Mouse (Mus musculus) layer of hippocampus, postnatal 10 days (tissue): ENCODE results near the gene Hhex. TPM values are rescaled to one million over a fixed set of nuclear protein-coding genes. Genes with fewer than 3 reads are reported as not detected.

Experiments
- DNase-seq, 2 experiments: peaks; one replicate each; pipeline ENCODE4 v3.0.0; 2021; ENCODE audit warnings: low spot score in 2 of 2
- total RNA-seq, 2 experiments: library from RNA; stranded (reverse); gene quantifications; 2 replicates each; pipeline ENCODE4 v1.2.3; 2021

The Hhex gene
- total RNA-seq, 2 experiments from 2014 or later: 2.3 to 3.5 TPM

DNA sequence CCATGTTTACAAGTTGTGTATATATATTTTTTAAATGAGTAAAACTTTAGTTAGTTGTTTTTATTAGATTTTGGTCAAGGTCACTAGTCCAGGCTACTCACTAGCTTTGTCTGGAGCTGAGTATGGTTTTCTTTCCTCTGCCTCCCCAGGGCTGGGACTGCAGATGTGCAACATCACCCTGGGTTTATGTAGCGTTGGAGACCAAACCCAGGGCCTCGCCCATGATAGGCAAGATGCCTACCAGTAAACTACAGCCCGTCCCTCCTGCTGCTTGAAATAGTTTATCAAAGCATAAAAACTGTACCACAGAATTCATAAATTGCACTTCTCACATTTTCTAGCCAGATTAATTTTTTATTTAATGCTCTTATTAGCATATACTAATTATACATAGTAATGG lies 14.6 kb downstream of the Hhex start:
- no peak for DNase-seq

DNA sequence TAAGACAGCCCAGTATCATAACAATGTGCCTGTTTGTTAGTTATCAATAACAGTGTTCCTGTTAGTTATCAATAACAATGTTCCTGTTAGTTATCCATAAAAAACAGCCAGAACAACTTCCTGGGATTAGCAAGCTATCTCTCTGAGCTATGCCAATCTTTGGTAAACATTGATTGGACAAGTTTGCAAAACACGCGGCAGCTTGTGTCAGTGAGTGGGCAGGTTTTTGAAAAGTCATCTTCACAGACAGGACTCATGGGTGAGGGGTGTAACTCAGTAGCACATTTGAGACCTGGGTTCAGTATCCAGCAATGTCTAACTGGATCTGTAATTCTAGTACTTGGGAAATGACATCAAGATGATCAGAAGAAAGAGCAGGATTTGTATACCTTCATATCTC lies 20.9 kb downstream of the Hhex start:
- no peak for DNase-seq

DNA sequence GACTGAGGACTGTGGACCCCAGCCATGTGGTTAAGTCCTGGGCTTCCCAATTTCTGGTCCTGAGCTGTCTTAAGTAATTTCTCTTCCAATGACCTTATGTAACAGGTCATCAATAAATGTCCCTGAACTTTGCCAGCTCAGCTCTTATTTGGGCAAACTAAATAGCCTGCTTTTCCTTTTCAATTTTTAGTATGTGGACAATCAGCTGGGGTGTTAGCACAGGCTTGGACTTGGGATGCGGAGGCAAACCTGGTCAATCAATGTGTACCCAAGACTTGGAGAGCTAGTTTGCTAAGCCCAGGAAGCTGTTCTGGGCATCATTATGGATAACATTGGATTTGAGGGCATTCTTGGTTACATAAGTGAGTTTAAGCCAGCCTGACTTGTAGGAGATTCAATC lies 21.4 kb downstream of the Hhex start:
- no peak for DNase-seq

DNA sequence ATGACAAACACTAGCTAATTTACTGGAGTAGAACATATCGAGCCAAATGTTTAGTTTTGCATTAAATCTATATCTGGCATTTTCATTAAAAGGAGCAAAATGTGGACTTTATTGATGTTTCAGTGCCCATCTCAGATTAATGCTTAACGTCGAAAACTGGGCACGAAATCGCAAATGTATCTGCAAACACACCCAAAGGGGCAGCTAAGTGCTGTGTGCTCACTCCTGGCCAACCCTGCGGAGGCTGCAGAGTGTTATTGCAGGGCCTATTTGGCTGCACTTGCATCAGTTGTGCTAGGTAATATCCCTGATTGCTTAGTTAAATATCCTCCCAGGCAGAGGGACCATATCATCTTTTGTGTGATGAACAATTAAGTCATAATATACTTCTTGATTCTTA lies 23.4 kb downstream of the Hhex start:
- DNase-seq: no peak

DNA sequence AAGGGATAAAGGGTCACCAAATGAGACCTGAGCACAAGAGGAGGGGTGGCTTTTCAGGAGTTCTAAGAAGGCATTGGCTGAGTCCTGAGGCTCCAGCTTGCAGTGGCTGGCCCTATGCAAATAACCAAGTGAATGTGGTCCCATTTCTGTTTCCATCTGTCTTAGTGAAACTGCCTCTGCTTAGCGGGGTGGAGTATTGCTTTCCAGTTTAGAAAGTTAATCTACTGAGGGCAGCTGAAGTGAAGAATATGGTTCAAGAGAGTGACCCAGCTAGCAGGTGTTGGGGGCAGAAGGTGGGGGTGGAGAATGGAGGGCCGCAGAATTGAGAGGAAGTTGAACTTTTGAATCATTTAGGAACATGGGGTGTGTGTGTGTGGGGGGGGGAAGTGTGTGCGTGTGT lies 31.8 kb downstream of the Hhex start:
- DNase-seq: no peak

DNA sequence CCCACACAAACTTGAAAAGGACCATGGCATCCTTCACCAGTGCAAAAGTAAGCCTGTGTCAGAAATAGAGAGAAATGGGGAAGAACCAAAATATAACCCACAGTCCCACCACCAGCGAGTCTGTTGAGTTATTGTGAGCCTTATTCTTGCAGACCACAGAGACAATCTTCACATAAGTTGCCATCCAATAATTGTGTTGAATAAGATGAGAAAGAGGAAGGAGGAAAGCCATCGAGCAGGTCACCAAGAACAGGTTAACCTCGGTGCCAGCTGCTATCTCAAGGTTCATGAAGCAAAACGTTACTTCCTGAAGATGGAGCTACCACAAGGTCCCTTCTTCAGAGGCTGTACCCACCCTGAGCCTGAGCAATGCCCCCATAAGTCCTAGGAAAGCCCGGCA lies 32.4 kb downstream of the Hhex start:
- DNase-seq: no peak

DNA sequence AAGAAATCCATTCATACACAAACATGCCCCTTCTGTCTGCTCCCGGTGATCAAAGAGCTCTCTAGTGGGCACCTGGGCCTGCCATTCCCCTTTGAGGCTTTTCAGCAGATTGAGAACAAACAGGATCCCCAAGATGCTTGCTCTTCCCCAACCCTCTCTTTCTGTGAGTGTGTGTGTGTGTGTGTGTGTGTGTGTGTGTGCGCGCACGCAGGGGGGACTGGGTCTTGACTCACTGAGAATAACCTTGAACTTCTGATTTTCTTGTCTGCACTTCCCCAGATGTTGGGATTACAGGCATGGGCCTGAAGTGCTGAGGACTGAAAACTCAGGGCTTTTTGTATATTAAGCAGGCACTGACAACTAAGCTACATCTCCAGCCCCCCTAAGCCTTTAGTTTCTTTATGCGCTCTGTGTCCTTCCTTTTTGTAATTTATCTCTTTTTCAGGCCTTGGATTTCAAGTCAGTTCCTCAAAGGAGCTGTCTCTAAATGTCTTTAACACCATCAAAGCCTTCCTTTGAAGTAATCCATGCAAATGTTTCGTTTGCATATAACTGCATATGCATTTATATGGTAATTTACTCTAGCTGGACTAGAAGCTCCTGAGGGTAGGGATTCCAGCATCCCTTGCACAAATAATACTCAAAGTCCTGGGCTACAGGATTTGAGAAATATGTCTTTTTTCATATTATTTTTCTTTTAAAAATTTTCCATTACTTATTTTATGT lies 34.4 kb downstream of the Hhex start:
- no peak for DNase-seq

DNA sequence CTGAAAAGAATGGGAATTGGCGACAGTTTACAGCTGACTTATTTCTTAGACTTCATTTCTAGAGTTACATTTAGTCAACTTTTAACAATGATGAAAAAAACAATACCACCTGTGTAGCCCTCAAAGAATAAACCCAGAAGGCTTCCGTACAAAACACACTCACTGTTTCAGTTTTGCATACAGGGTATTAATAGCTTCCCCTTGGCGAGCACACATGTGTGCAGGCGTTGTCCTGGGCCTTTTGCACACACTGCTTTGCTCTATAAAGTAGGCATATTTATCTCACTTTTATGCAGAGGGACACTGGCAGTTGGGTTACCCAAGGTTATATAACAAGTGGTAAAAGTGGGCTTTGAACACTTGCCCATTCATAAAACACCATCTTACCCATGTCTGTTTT lies 37.1 kb downstream of the Hhex start:
- DNase-seq: no peak

DNA sequence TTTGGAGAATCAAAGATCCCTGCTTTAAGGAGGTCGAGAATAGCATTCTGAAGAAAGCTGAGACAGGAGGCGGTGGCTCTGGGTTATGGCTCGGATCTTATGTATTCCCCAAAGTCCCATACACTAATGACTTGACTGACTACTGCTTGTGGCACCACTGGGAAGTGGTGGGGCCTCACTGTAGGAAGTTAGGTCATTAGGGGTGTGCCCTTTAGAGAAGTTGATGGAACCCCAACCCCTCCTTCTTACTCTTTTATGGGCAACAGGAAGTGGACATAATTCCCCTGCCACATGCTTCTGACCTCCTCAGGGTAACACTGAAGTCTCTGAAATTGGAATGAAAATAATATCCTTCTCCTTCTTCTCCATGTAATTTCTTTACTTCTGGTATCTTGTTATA lies 38.0 kb downstream of the Hhex start:
- DNase-seq: no peak

DNA sequence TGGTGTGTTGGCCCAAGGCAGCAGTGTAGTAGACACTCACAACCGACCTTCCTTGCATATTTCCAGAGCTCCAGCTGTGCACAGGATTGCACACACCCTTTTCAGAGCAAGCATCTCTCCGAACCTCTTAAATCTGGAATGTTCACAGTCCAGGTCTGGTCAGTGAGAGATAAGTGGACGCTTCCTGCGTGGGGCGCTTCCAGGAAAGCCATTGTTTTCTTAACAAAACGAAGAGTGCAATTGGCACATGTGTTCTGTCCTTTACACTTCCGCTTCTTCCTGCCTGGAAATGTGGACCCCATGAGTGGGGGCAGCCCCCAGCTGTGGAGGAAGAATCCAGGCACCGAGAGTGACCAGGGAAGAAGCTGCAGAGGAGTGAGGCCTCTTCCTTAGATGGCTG lies 47.1 kb downstream of the Hhex start:
- no peak for DNase-seq

DNA sequence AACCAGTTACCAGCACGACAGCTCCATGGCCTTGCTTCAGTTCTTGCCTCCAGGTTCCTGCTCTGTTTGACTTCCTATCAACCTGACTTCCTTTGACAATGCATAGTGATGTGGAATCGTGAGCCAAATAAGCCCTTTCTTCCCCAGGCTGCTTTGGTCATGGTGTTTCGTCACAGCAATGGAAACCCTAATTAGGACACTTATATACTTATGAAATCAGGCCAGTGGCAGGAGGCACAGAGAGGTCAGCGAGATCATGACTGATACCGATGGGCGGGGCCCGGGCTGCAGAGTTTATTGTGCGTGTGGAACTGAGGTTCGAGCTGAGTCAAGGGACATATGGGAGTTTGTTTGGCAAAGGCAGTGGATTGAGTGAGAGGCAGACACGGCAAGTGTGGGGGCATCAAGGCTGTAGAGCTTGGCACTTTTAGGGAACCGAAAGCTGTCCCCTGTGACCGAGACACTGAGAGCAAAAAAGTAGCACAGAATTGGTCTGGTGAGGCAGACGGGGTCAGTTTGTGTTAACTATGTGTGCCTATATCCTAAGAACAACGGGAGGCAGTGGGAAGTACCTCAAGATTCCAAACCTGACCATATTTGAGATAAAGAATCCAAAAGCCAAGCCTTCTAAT lies 48.1 kb downstream of the Hhex start:
- DNase-seq: no peak

DNA sequence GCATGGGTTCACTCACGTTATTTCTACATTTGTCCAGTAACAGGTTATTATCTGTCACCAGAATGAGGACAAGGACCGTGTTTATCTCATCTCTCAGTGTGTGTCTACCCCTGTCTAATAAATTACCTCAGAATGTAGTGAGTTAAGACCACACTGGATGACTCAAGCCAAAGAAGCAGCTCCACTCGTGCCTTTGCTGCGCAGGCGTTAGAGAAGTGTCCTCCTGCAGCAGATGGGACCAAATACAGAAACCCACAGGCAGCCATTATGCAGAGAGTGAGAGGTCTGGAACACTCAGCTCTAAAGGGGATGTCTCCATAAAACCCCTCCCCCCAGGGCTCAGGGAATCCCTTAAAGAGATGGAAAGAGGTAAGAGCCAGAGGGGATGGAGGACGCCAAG lies 50.2 kb downstream of the Hhex start:
- DNase-seq: no peak

DNA sequence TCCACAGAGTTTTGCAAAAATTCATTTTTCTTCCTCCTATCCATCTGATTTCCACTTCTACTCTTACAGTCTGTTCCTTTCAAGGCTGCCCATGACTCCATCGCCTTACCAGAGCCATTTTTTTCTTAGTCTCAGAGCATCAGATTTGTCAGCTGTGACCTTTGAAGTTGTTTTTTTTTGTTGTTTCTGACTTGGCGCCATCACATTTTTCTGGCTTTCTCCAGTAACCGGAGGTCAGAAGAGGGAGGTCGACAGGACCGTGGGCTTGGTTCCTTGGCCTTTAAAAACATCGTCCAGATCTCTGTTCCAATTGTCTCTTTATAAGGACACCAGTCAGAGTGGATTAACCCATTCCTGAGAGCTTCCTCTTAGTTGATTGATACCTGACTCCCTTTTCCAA lies 52.2 kb downstream of the Hhex start:
- DNase-seq: no peak

DNA sequence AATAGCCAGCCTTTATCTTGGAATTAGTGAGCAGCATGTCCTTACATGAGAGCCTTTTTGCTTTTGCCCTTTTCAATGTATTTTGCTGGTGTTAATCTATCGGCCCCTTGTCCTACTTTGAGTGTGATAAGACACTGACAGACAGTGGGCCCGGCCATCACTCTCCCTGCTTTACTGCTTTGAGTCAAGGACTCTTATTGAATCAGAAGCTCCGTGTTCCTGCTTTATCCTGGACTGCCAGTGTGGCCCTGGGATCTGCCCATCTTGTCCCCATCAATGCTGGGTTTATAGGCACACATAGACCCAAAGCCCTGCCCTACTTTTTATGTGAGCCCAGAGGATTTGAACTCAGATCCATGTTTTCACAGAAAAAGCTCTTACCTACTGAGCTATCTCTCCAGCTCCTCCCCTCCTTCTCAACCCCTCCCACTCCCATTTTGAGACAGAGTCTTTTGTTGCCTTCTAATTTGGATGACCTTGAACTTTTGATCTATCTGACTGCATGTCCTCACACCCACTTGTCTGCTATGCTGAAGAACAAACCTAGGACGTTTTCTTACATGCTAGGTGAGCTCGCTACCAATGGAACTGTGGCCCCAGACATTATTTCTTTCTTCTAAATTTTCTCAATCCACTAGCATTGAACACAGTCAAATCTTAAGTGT lies 53.3 kb downstream of the Hhex start:
- DNase-seq: no peak

DNA sequence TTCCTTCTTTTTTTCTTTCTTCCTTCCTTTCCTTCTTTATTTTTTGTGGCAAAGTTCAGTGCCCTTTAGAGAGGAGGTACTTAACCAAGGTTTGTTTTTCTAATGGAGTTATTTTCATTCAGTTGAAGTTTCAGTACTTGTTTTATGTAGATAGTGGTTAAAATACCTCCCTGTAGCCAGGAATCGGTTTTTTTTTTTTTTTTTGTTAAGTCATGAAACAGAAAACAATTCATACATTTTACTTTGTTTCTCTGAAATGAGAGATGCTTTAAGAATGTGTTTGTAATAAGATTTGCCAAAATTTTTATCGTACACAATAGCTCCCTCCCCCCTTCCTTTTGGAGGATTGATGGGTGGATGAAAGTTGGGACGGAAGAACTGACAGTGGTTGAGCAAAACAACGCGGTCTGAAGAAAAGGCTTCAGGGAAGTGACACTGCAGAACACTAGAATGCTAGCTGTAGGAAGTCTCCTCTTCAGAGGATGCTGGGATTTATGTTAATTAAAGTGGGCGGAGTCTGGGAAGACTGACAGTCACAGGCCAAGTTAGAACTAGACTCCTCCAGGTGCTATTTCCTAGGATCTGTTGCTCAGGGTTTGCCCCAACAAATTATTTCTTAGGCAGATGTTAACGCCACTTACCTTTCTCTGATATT lies 54.1 kb downstream of the Hhex start:
- DNase-seq: no peak

Other genes with a start within 250 kb of the Hhex start
- gene March5, start 227.3 kb upstream of the Hhex start, total RNA-seq: 10 to 100 TPM; 93.2 to 94.8 TPM
- 10 to 100 TPM; 48.9 to 49.8 TPM for gene Cpeb3, start 226.2 kb upstream of the Hhex start, total RNA-seq
- 10 to 100 TPM; 54.6 to 57.8 TPM for gene Ide, start 97.0 kb upstream of the Hhex start, total RNA-seq
- gene Kif11, start 58.4 kb upstream of the Hhex start, total RNA-seq: 1 to 10 TPM; 4.5 to 5.1 TPM
- gene Exoc6, start 115.6 kb downstream of the Hhex start, total RNA-seq: 10 to 100 TPM; 54.9 to 59.6 TPM